Mouse (Mus musculus): ENCODE results near the gene Ugt1a7c.

- no peak for TF ChIP-seq CTCF (IDR thresholded peaks at IDR 0.05; ENCODE audit: control insufficient read depth, insufficient read depth, insufficient read length)
- TF ChIP-seq CEBPB (IDR thresholded peaks at IDR 0.05; ENCODE audit: low read depth) = no peak
- no peak for TF ChIP-seq USF1 (IDR thresholded peaks at IDR 0.05; ENCODE audit: low read depth)
- no peak for TF ChIP-seq MAX (IDR thresholded peaks at IDR 0.05)
- no peak for TF ChIP-seq FOSL1 (IDR thresholded peaks at IDR 0.05; ENCODE audit: insufficient read depth, low read length, poor library complexity, severe bottlenecking)
- TF ChIP-seq MYOG (IDR thresholded peaks at IDR 0.05; ENCODE audit: control insufficient read depth, extremely low read depth, insufficient read length) = no peak
- TF ChIP-seq MYOD1 (IDR thresholded peaks at IDR 0.05; ENCODE audit: control insufficient read depth, insufficient read length, low read depth) = no peak
Observed at GRCm38 (mm10) chr1:88217576-88217975, 122.7 kb downstream of the Ugt1a7c start.

Measured in C2C12 (cell line).